Mouse (Mus musculus): ENCODE results near the gene Iqck. TPM values are rescaled to one million over a fixed set of nuclear protein-coding genes. Genes with fewer than 3 reads are reported as not detected.

Iqck gene
- polyA plus RNA-seq, 1 experiment from 2014 or later, result 2.9 TPM

DNA sequence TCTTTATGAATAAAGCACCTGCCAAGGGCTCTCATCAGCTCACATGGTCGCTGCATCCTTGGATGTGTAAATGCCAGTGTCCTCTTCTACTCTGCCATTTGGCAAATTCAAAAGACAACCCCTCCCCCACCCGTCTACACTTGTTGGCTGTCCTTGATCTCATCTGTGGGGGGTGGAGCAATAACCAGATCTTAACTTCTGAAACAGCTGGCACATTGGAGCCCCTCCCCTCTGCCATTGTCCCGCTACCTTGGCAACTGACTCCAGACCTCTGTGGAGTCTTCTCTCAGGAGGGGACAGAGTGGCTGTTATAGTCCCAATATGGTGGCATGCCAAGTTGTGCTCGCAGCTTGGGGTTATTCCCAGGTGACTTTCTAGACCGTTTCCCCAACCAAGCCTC, 116.8 kb downstream of the Iqck start:
- H3K27ac ChIP-seq (replicated peaks; ENCODE audit: low read depth, low read length), result no peak overlapping the region
- no peak overlapping the region for H3K4me2 ChIP-seq (ENCODE audit: low read depth, low read length)
- ATAC-seq (replicated peaks; ENCODE audit: insufficient number of reproducible peaks, low FRiP score, low TSS enrichment, low read depth) (no peak), DNase-seq (ENCODE audit: low spot score) (no peak)
- H3K4me3 ChIP-seq (ENCODE audit: low read depth, low read length), result no peak overlapping the region
- H3K27me3 ChIP-seq (ENCODE audit: control insufficient read depth, insufficient read depth, low read length), result no peaks in the 10 kb centered on the region
- no peak overlapping the region for H3K9ac ChIP-seq (replicated peaks; ENCODE audit: low read length)
- H3K4me1 ChIP-seq (ENCODE audit: control insufficient read depth, insufficient read depth, low read length), result no peaks in the 10 kb centered on the region
- no peaks in the 10 kb centered on the region for H3K9me3 ChIP-seq (replicated peaks; ENCODE audit: control insufficient read depth, low read length)
- 78% methylated on average over 5 of the region's 5 CpGs for WGBS
- no peaks in the 10 kb centered on the region for H3K36me3 ChIP-seq (replicated peaks; ENCODE audit: control insufficient read depth, insufficient read depth, low read depth, low read length)

- ATAC-seq (replicated peaks; ENCODE audit: insufficient number of reproducible peaks, low FRiP score, low TSS enrichment, low read depth), result no peak
- 87% methylated on average over 4 of the region's 4 CpGs for WGBS
- no peak for DNase-seq (ENCODE audit: low spot score)
- Histone ChIP-seq H3K4me2 (ENCODE audit: low read depth, low read length) (no peak overlapping the region), H3K4me1 (ENCODE audit: control insufficient read depth, insufficient read depth, low read length) (no peaks in the 10 kb centered on the region), H3K36me3 (replicated peaks; ENCODE audit: control insufficient read depth, insufficient read depth, low read depth, low read length) (no peaks in the 10 kb centered on the region), H3K27me3 (ENCODE audit: control insufficient read depth, insufficient read depth, low read length) (no peaks in the 10 kb centered on the region), H3K9ac (replicated peaks; ENCODE audit: low read length) (no peak overlapping the region), H3K27ac (replicated peaks; ENCODE audit: low read depth, low read length) (no peak overlapping the region), H3K4me3 (ENCODE audit: low read depth, low read length) (no peak overlapping the region), H3K9me3 (replicated peaks; ENCODE audit: control insufficient read depth, low read length) (no peaks in the 10 kb centered on the region)
Observed at GRCm38 (mm10) chr7:118973377-118973776, 117.8 kb downstream of the Iqck start.

DNA sequence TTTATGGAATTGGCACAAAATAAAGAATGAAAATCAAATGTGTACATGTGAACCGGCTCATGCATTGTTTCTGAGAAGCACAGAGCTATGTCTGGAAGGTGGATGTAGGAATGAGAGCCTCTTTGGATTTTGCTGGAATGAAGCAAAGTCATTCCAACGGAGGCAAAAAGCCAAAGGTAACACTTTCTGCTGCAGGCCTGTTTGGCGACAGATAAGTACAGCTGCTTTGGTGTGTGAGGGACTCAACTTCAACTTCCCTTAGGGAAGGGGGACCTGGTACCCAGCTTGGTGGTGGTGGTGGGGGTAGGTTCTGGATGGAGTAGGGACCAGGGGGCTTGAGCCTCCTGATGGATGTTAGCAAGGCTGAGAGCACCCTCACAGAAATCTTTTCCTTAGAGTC, 120.3 kb downstream of the Iqck start:
- Histone ChIP-seq H3K4me2 (ENCODE audit: low read depth, low read length) (no peak overlapping the region), H3K27ac (replicated peaks; ENCODE audit: low read depth, low read length) (no peak overlapping the region), H3K36me3 (replicated peaks; ENCODE audit: control insufficient read depth, insufficient read depth, low read depth, low read length) (no peaks in the 10 kb centered on the region), H3K9ac (replicated peaks; ENCODE audit: low read length) (no peak overlapping the region), H3K4me1 (ENCODE audit: control insufficient read depth, insufficient read depth, low read length) (no peaks in the 10 kb centered on the region), H3K4me3 (ENCODE audit: low read depth, low read length) (no peak overlapping the region), H3K9me3 (replicated peaks; ENCODE audit: control insufficient read depth, low read length) (no peaks in the 10 kb centered on the region), H3K27me3 (ENCODE audit: control insufficient read depth, insufficient read depth, low read length) (no peaks in the 10 kb centered on the region)
- DNase-seq (ENCODE audit: low spot score) (no peak), ATAC-seq (replicated peaks; ENCODE audit: insufficient number of reproducible peaks, low FRiP score, low TSS enrichment, low read depth) (no peak)
- WGBS, result 86% methylated on average over 3 of the region's 3 CpGs

GRCm38 (mm10) chr7:118976414-118977166, 121.0 kb downstream of the Iqck start:
- ATAC-seq (replicated peaks; ENCODE audit: insufficient number of reproducible peaks, low FRiP score, low TSS enrichment, low read depth) (no peak; the same call in 1 of the 2 replicates), DNase-seq (ENCODE audit: low spot score) (peak; percentile 42)
- H3K4me1 ChIP-seq (ENCODE audit: control insufficient read depth, insufficient read depth, low read length), result no peaks in the 10 kb centered on the region
- H3K36me3 ChIP-seq (replicated peaks; ENCODE audit: control insufficient read depth, insufficient read depth, low read depth, low read length), result no peaks in the 10 kb centered on the region
- WGBS, result 30% methylated on average over 14 of the region's 14 CpGs
- H3K4me2 ChIP-seq (ENCODE audit: low read depth, low read length), result no peak overlapping the region
- no peak overlapping the region; the same call in 1 of the 2 replicates for H3K9ac ChIP-seq (replicated peaks; ENCODE audit: low read length)
- no peaks in the 10 kb centered on the region for H3K9me3 ChIP-seq (replicated peaks; ENCODE audit: control insufficient read depth, low read length)
- H3K27ac ChIP-seq (replicated peaks; ENCODE audit: low read depth, low read length), result no peak overlapping the region
- no peaks in the 10 kb centered on the region for H3K27me3 ChIP-seq (ENCODE audit: control insufficient read depth, insufficient read depth, low read length)
- H3K4me3 ChIP-seq (ENCODE audit: low read depth, low read length), result no peak overlapping the region

GRCm38 (mm10) chr7:118977167-118977543, 121.6 kb downstream of the Iqck start:
- H3K4me3 ChIP-seq (ENCODE audit: low read depth, low read length), result no peak overlapping the region
- no peak overlapping the region for H3K9ac ChIP-seq (replicated peaks; ENCODE audit: low read length)
- ATAC-seq (replicated peaks; ENCODE audit: insufficient number of reproducible peaks, low FRiP score, low TSS enrichment, low read depth), result no peak
- 79% methylated on average over 10 of the region's 10 CpGs for WGBS
- H3K4me1 ChIP-seq (ENCODE audit: control insufficient read depth, insufficient read depth, low read length), result no peaks in the 10 kb centered on the region
- no peaks in the 10 kb centered on the region for H3K9me3 ChIP-seq (replicated peaks; ENCODE audit: control insufficient read depth, low read length)
- H3K27me3 ChIP-seq (ENCODE audit: control insufficient read depth, insufficient read depth, low read length), result no peaks in the 10 kb centered on the region
- no peak overlapping the region for H3K27ac ChIP-seq (replicated peaks; ENCODE audit: low read depth, low read length)
- DNase-seq (ENCODE audit: low spot score), result no peak
- H3K36me3 ChIP-seq (replicated peaks; ENCODE audit: control insufficient read depth, insufficient read depth, low read depth, low read length), result no peaks in the 10 kb centered on the region
- H3K4me2 ChIP-seq (ENCODE audit: low read depth, low read length), result no peak overlapping the region

GRCm38 (mm10) chr7:118979121-118979520, 123.6 kb downstream of the Iqck start:
- Histone ChIP-seq H3K9ac (replicated peaks; ENCODE audit: low read length) (no peak overlapping the region), H3K27me3 (ENCODE audit: control insufficient read depth, insufficient read depth, low read length) (no peaks in the 10 kb centered on the region), H3K27ac (replicated peaks; ENCODE audit: low read depth, low read length) (no peak overlapping the region), H3K4me2 (ENCODE audit: low read depth, low read length) (no peak overlapping the region), H3K36me3 (replicated peaks; ENCODE audit: control insufficient read depth, insufficient read depth, low read depth, low read length) (no peaks in the 10 kb centered on the region), H3K4me1 (ENCODE audit: control insufficient read depth, insufficient read depth, low read length) (no peaks in the 10 kb centered on the region), H3K4me3 (ENCODE audit: low read depth, low read length) (no peak overlapping the region), H3K9me3 (replicated peaks; ENCODE audit: control insufficient read depth, low read length) (no peaks in the 10 kb centered on the region)
- WGBS, result 89% methylated on average over 7 of the region's 7 CpGs
- DNase-seq (ENCODE audit: low spot score) (no peak), ATAC-seq (replicated peaks; ENCODE audit: insufficient number of reproducible peaks, low FRiP score, low TSS enrichment, low read depth) (no peak)

DNA sequence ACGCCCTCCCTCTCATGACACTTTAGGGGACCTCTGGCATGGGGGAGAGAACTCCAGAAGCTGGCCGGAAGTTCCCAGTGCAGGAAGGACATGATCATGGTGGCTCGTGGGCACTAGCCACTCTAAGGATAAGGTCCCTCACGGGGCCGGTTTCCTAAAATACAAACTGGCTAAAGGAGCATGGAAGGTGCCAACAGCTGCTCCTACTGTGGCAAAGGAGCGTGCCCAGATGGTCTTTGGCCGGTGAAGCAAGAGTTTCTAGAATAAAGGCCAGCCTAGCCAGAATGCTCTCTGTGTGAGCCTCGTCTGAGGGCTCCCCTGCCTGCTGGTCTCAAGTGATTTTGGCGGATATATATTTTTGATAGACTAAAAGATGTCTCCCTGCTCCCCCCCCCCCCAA, 124.2 kb downstream of the Iqck start:
- 90% methylated on average over 9 of the region's 9 CpGs for WGBS
- Histone ChIP-seq H3K36me3 (replicated peaks; ENCODE audit: control insufficient read depth, insufficient read depth, low read depth, low read length) (no peaks in the 10 kb centered on the region), H3K4me3 (ENCODE audit: low read depth, low read length) (no peak overlapping the region), H3K4me1 (ENCODE audit: control insufficient read depth, insufficient read depth, low read length) (no peaks in the 10 kb centered on the region), H3K27me3 (ENCODE audit: control insufficient read depth, insufficient read depth, low read length) (no peaks in the 10 kb centered on the region), H3K27ac (replicated peaks; ENCODE audit: low read depth, low read length) (no peak overlapping the region), H3K4me2 (ENCODE audit: low read depth, low read length) (no peak overlapping the region), H3K9ac (replicated peaks; ENCODE audit: low read length) (no peak overlapping the region), H3K9me3 (replicated peaks; ENCODE audit: control insufficient read depth, low read length) (no peaks in the 10 kb centered on the region)
- no peak for ATAC-seq (replicated peaks; ENCODE audit: insufficient number of reproducible peaks, low FRiP score, low TSS enrichment, low read depth)
- no peak for DNase-seq (ENCODE audit: low spot score)

DNA sequence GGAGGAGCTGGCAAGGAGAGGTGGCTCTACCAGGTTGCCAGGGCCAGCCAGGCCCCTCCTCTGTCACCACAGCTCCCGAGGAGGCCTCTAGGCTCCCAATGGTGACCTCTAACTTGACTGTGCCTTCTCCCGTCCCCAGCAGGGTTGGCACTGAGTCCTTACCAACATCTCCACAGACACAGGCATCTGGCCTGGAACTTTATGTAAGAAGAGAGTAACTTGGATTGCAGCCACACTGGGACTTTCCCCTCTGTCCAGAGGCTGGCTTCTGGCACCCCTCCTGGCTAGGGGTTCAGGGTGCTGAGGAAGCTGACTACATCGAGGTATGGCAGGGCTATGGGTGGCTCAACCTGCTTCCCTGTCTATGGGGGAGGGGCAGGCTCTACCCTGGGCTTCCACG, 125.8 kb downstream of the Iqck start:
- DNase-seq (ENCODE audit: low spot score) (no peak), ATAC-seq (replicated peaks; ENCODE audit: insufficient number of reproducible peaks, low FRiP score, low TSS enrichment, low read depth) (no peak)
- Histone ChIP-seq H3K27me3 (ENCODE audit: control insufficient read depth, insufficient read depth, low read length) (no peaks in the 10 kb centered on the region), H3K9me3 (replicated peaks; ENCODE audit: control insufficient read depth, low read length) (no peaks in the 10 kb centered on the region), H3K27ac (replicated peaks; ENCODE audit: low read depth, low read length) (no peak overlapping the region), H3K9ac (replicated peaks; ENCODE audit: low read length) (no peak overlapping the region), H3K4me1 (ENCODE audit: control insufficient read depth, insufficient read depth, low read length) (no peaks in the 10 kb centered on the region), H3K36me3 (replicated peaks; ENCODE audit: control insufficient read depth, insufficient read depth, low read depth, low read length) (no peaks in the 10 kb centered on the region), H3K4me3 (ENCODE audit: low read depth, low read length) (no peak overlapping the region), H3K4me2 (ENCODE audit: low read depth, low read length) (no peak overlapping the region)
- WGBS, result 67% methylated on average over 4 of the region's 4 CpGs
